Mouse (Mus musculus): ENCODE results near the gene Mical2. TPM values are rescaled to one million over a fixed set of nuclear protein-coding genes. Genes with fewer than 3 reads are reported as not detected.
A peak's percentile ranks its signal among the peaks of the same experiment; 100 is the strongest.

Gene Mical2
- polyA plus RNA-seq, 1 experiment, result 8.5 TPM

DNA sequence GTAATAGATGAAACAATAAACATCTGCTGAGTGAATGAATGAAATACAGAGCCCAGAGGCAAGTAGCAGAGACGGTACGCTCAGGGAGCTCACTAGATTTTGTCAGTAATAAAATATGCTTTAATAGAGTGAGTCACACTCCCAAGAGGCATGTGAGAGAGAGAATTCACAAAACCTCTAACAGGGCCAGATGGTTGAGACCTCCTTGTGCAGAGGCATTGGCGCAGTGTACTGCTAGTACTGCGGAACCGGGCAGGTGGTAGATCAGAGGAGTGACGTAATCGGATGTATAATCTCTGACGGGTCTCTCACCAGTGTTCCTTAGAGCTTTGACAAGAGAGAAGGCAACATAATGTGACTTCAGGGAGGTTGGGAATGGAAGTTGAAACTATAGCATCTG is 78.7 kb downstream of the Mical2 start:
- H3K4me1 ChIP-seq (ENCODE audit: control insufficient read depth, insufficient read depth, low read length), result peaks cover 11% of the 10 kb centered on the region
- no peak overlapping the region for H3K27ac ChIP-seq (ENCODE audit: insufficient read depth, low read depth, low read length)
- no peak overlapping the region for H3K4me3 ChIP-seq (ENCODE audit: insufficient read depth, low read length)
- TF ChIP-seq CTCF (IDR thresholded peaks at IDR 0.05; ENCODE audit: low read depth, low read length) (no peak), POLR2A (IDR thresholded peaks at IDR 0.05; ENCODE audit: borderline replicate concordance, low read depth, low read length) (no peak)

- Histone ChIP-seq H3K27ac (ENCODE audit: insufficient read depth, low read depth, low read length) (no peak overlapping the region), H3K4me1 (ENCODE audit: control insufficient read depth, insufficient read depth, low read length) (0 out of 2 replicates have a peak, but pooled peaks cover 3% of the 10 kb centered on the region), H3K4me3 (ENCODE audit: insufficient read depth, low read length) (no peak overlapping the region)
- TF ChIP-seq POLR2A (IDR thresholded peaks at IDR 0.05; ENCODE audit: borderline replicate concordance, low read depth, low read length), result no peak
- no peak for TF ChIP-seq CTCF (IDR thresholded peaks at IDR 0.05; ENCODE audit: low read depth, low read length)
These were observed 83.8 kb downstream of the Mical2 start for GRCm38 (mm10) chr7:112309289-112310016.

DNA sequence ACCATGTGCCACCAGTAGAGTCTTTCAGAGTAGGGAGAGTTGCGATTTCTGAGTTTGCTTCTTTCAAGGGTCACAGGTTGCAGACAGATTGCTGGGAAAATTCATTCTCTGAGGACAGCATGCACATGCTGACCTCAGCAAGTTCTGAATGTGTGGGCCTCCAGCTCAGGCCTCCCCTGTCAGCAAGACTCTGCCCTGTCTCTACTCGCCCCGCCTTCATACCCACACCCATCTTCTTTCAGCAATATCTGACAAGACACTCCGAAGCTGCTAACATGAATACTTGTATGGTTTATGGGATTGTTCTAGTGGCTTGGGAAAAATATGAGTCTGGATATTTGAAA is 84.3 kb downstream of the Mical2 start:
- Histone ChIP-seq H3K27ac (ENCODE audit: insufficient read depth, low read depth, low read length) (no peak overlapping the region), H3K4me1 (ENCODE audit: control insufficient read depth, insufficient read depth, low read length) (0 out of 2 replicates have a peak, but pooled peaks cover 3% of the 10 kb centered on the region), H3K4me3 (ENCODE audit: insufficient read depth, low read length) (no peak overlapping the region)
- no peak for TF ChIP-seq POLR2A (IDR thresholded peaks at IDR 0.05; ENCODE audit: borderline replicate concordance, low read depth, low read length)
- TF ChIP-seq CTCF (IDR thresholded peaks at IDR 0.05; ENCODE audit: low read depth, low read length), result no peak

- Histone ChIP-seq H3K27ac (ENCODE audit: insufficient read depth, low read depth, low read length) (no peak overlapping the region), H3K4me1 (ENCODE audit: control insufficient read depth, insufficient read depth, low read length) (peaks cover 13% of the 10 kb centered on the region), H3K4me3 (ENCODE audit: insufficient read depth, low read length) (no peak overlapping the region)
- TF ChIP-seq POLR2A (IDR thresholded peaks at IDR 0.05; ENCODE audit: borderline replicate concordance, low read depth, low read length) (no peak), CTCF (IDR thresholded peaks at IDR 0.05; ENCODE audit: low read depth, low read length) (no peak)
These were observed 87.6 kb downstream of the Mical2 start for GRCm38 (mm10) chr7:112313211-112313610.

DNA sequence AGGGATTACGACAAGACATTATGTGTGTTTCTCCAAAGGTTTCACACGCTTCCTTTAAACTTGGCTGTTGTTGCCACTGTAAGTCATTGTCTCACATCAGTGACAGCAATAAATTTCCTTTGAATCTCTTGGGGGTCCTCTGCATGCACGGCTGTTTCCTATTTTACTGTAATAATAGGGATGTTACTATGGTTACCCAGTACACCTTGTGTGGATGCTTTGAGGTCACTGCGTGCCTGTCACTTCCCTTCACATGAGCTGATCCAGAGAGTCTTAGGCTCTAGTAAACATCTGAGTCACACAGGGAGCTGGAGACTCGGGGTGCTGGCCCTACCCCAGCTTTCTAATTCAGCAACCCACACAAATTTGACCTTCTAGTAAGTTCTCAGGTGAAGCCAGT is 88.0 kb downstream of the Mical2 start:
- Histone ChIP-seq H3K4me1 (ENCODE audit: control insufficient read depth, insufficient read depth, low read length) (peaks cover 13% of the 10 kb centered on the region), H3K27ac (ENCODE audit: insufficient read depth, low read depth, low read length) (no peak overlapping the region), H3K4me3 (ENCODE audit: insufficient read depth, low read length) (no peak overlapping the region)
- no peak for TF ChIP-seq CTCF (IDR thresholded peaks at IDR 0.05; ENCODE audit: low read depth, low read length)
- TF ChIP-seq POLR2A (IDR thresholded peaks at IDR 0.05; ENCODE audit: borderline replicate concordance, low read depth, low read length), result no peak

GRCm38 (mm10) chr7:112316239-112316638 is 90.6 kb downstream of the Mical2 start:
- TF ChIP-seq POLR2A (IDR thresholded peaks at IDR 0.05; ENCODE audit: borderline replicate concordance, low read depth, low read length) (no peak), CTCF (IDR thresholded peaks at IDR 0.05; ENCODE audit: low read depth, low read length) (no peak)
- Histone ChIP-seq H3K4me1 (ENCODE audit: control insufficient read depth, insufficient read depth, low read length) (peaks cover 10% of the 10 kb centered on the region), H3K4me3 (ENCODE audit: insufficient read depth, low read length) (no peak overlapping the region), H3K27ac (ENCODE audit: insufficient read depth, low read depth, low read length) (peak overlapping the region; percentile 21; the same call in 1 of the 2 replicates)

DNA sequence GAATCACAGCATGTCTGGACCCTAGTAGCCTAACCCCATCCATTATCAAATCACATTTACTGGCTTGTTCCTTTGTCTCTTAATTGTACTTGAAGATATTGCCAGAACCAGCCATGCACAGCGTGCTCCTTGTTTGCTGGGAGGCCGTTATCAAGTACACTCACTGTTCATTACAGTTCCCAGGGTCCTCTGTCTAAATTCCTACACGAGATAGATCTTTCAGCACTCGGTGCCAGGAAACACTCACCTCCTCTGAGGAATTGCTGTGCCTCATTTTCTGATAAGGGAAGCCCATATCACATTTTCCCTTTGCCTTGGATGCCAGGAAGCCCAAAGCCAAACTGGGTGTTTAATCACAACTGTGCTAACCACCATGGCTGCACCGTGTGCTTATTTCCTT is 91.8 kb downstream of the Mical2 start:
- TF ChIP-seq CTCF (IDR thresholded peaks at IDR 0.05; ENCODE audit: low read depth, low read length), result no peak
- TF ChIP-seq POLR2A (IDR thresholded peaks at IDR 0.05; ENCODE audit: borderline replicate concordance, low read depth, low read length), result no peak
- no peak overlapping the region for H3K27ac ChIP-seq (ENCODE audit: insufficient read depth, low read depth, low read length)
- peaks cover 10% of the 10 kb centered on the region for H3K4me1 ChIP-seq (ENCODE audit: control insufficient read depth, insufficient read depth, low read length)
- H3K4me3 ChIP-seq (ENCODE audit: insufficient read depth, low read length), result no peak overlapping the region

DNA sequence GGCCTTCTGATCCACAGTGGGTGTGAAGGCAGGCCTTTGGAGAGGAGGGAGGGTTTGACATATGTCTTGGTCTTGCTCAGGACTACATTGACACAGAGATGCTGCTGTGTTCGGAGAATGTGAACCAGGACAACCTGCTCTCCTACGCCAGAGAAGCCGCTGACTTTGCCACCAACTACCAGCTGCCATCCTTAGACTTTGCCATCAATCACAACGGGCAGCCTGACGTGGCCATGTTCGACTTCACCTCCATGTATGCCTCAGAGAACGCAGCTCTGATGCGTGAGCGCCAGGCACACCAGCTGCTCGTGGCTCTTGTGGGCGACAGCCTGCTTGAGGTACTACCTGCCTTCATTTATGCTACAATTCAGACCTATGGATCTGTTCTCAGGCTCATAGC is 92.7 kb downstream of the Mical2 start:
- TF ChIP-seq POLR2A (IDR thresholded peaks at IDR 0.05; ENCODE audit: borderline replicate concordance, low read depth, low read length) (no peak), CTCF (IDR thresholded peaks at IDR 0.05; ENCODE audit: low read depth, low read length) (no peak)
- Histone ChIP-seq H3K4me1 (ENCODE audit: control insufficient read depth, insufficient read depth, low read length) (peaks cover 10% of the 10 kb centered on the region), H3K27ac (ENCODE audit: insufficient read depth, low read depth, low read length) (no peak overlapping the region), H3K4me3 (ENCODE audit: insufficient read depth, low read length) (no peak overlapping the region)

GRCm38 (mm10) chr7:112319419-112319818 is 93.8 kb downstream of the Mical2 start:
- H3K4me3 ChIP-seq (ENCODE audit: insufficient read depth, low read length), result no peak overlapping the region
- no peak for TF ChIP-seq CTCF (IDR thresholded peaks at IDR 0.05; ENCODE audit: low read depth, low read length)
- TF ChIP-seq POLR2A (IDR thresholded peaks at IDR 0.05; ENCODE audit: borderline replicate concordance, low read depth, low read length), result no peak
- H3K4me1 ChIP-seq (ENCODE audit: control insufficient read depth, insufficient read depth, low read length), result peaks cover 10% of the 10 kb centered on the region
- no peak overlapping the region for H3K27ac ChIP-seq (ENCODE audit: insufficient read depth, low read depth, low read length)

GRCm38 (mm10) chr7:112320052-112320730 is 94.5 kb downstream of the Mical2 start:
- Histone ChIP-seq H3K4me3 (ENCODE audit: insufficient read depth, low read length) (no peak overlapping the region), H3K27ac (ENCODE audit: insufficient read depth, low read depth, low read length) (no peak overlapping the region), H3K4me1 (ENCODE audit: control insufficient read depth, insufficient read depth, low read length) (peaks cover 10% of the 10 kb centered on the region)
- TF ChIP-seq CTCF (IDR thresholded peaks at IDR 0.05; ENCODE audit: low read depth, low read length), result no peak
- no peak for TF ChIP-seq POLR2A (IDR thresholded peaks at IDR 0.05; ENCODE audit: borderline replicate concordance, low read depth, low read length)

Data from bone marrow macrophage, adult 2 months (primary cell).